Mouse (Mus musculus) erythroblast, embryonic 14.5 days (primary cell): ENCODE measurements around the gene Tent5c.

ENCODE experiments used
- GATA1 ChIP-seq: IDR thresholded peaks from 2 replicates; pipeline ENCODE4 v1.6.1; 2012; ENCODE audit warnings: low read length, inconsistent platforms, mixed read lengths
- TAL1 ChIP-seq: IDR thresholded peaks from 3 replicates; pipeline ENCODE4 v1.6.1; 2012; ENCODE audit warnings: low read length, inconsistent platforms, mixed read lengths

DNA sequence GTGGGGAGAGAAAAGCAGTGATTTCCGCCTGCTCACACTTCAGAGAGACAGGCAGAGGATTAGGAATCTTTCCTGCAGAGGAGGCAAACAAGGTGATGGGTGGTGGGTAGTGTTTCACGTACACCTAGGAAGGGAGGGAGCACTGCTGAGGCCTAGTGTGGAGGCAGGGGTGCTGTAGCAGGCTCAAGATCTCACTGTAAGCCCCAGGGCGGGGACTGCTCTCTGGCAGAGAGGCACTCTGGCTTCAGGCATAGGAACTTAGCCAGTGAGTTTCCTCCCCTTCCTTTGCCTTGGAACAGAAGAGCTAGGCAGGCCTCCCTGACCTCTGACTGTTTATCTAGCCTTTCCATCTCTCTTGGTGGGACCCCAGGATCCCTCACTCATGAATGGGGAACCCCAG, 46.2 kb upstream of the Tent5c start:
- TF ChIP-seq TAL1 (no peak), GATA1 (no peak)
